Mouse (Mus musculus) erythroblast, embryonic 14.5 days (primary cell): ENCODE measurements around the gene Hcfc1. TPM values are rescaled to one million over a fixed set of nuclear protein-coding genes. Genes with fewer than 3 reads are reported as not detected.

Source experiments
- H3K27me3 ChIP-seq: 2 replicates; pipeline ENCODE4 v1.6.1; 2012; ENCODE audit warnings: inconsistent platforms; ENCODE audit not compliant: control insufficient read depth
- H3K36me3 ChIP-seq: 2 replicates; pipeline ENCODE4 v1.6.1; 2012; ENCODE audit warnings: mild to moderate bottlenecking, inconsistent platforms; ENCODE audit not compliant: control insufficient read depth
- H3K4me1 ChIP-seq: 2 replicates; pipeline ENCODE4 v1.6.1; 2012; ENCODE audit warnings: inconsistent platforms; ENCODE audit not compliant: control insufficient read depth
- H3K4me3 ChIP-seq: replicated peaks from 2 replicates; pipeline ENCODE3; 2012; ENCODE audit warnings: moderate library complexity, mild to moderate bottlenecking, inconsistent platforms
- H3K9me3 ChIP-seq: 2 replicates; pipeline ENCODE4 v1.6.1; 2012; ENCODE audit warnings: low read length, inconsistent platforms, mixed read lengths; ENCODE audit not compliant: control insufficient read depth
- GATA1 ChIP-seq: IDR thresholded peaks from 2 replicates; pipeline ENCODE4 v1.6.1; 2012; ENCODE audit warnings: low read length, inconsistent platforms, mixed read lengths
- TAL1 ChIP-seq: IDR thresholded peaks from 3 replicates; pipeline ENCODE4 v1.6.1; 2012; ENCODE audit warnings: low read length, inconsistent platforms, mixed read lengths
- polyA plus RNA-seq: library from polyadenylated mRNA; stranded (reverse); fragments of >175 nt; gene quantifications from 2 replicates; pipeline ENCODE4 v1.2.3, GENCODE M21; 2012

The Hcfc1 gene
- polyA plus RNA-seq, 1 experiment, result 13.7 TPM

- peaks cover 4% of the 10 kb centered on the region; the same call in 1 of the 2 replicates for H3K27me3 ChIP-seq
- peak overlapping the region; percentile 83 for H3K4me3 ChIP-seq
- TF ChIP-seq TAL1 (no peak), GATA1 (no peak)
- H3K9me3 ChIP-seq, result peaks cover 8% of the 10 kb centered on the region; the same call in 1 of the 2 replicates
- peaks cover 31% of the 10 kb centered on the region for H3K4me1 ChIP-seq
- H3K36me3 ChIP-seq, result peaks cover 35% of the 10 kb centered on the region
Measured at GRCm38 (mm10) chrX:73921285-73921822, 44.8 kb downstream of the Hcfc1 start.

- Histone ChIP-seq H3K27me3 (peaks cover 4% of the 10 kb centered on the region; the same call in 1 of the 2 replicates), H3K9me3 (peaks cover 8% of the 10 kb centered on the region; the same call in 1 of the 2 replicates), H3K36me3 (peaks cover 35% of the 10 kb centered on the region), H3K4me1 (peaks cover 53% of the 10 kb centered on the region), H3K4me3 (no peak overlapping the region)
- no peak for TF ChIP-seq TAL1
- TF ChIP-seq GATA1, result no peak
Measured at GRCm38 (mm10) chrX:73918631-73919030, 47.5 kb downstream of the Hcfc1 start.

GRCm38 (mm10) chrX:73916945-73917344, 49.2 kb downstream of the Hcfc1 start:
- H3K9me3 ChIP-seq, result peaks cover 5% of the 10 kb centered on the region; the same call in 1 of the 2 replicates
- H3K27me3 ChIP-seq, result peaks cover 4% of the 10 kb centered on the region; the same call in 1 of the 2 replicates
- TF ChIP-seq TAL1 (no peak), GATA1 (no peak)
- no peak overlapping the region for H3K4me3 ChIP-seq
- peaks cover 47% of the 10 kb centered on the region for H3K4me1 ChIP-seq
- peaks cover 35% of the 10 kb centered on the region for H3K36me3 ChIP-seq

- H3K36me3 ChIP-seq, result peaks cover 34% of the 10 kb centered on the region
- TF ChIP-seq TAL1 (no peak), GATA1 (no peak)
- H3K4me3 ChIP-seq, result peak overlapping the region; percentile 61
- H3K27me3 ChIP-seq, result no peaks in the 10 kb centered on the region
- peaks cover 54% of the 10 kb centered on the region for H3K4me1 ChIP-seq
- H3K9me3 ChIP-seq, result no peaks in the 10 kb centered on the region
Measured at GRCm38 (mm10) chrX:73914827-73915703, 51.1 kb downstream of the Hcfc1 start.

- TF ChIP-seq TAL1, result no peak
- no peak for TF ChIP-seq GATA1
- no peaks in the 10 kb centered on the region; the same call in 1 of the 2 replicates for H3K36me3 ChIP-seq
- H3K4me1 ChIP-seq, result peaks cover 56% of the 10 kb centered on the region
- peak overlapping the region; percentile 62 for H3K4me3 ChIP-seq
- H3K27me3 ChIP-seq, result no peaks in the 10 kb centered on the region
- no peaks in the 10 kb centered on the region for H3K9me3 ChIP-seq
Measured at GRCm38 (mm10) chrX:73911588-73911987, 54.6 kb downstream of the Hcfc1 start.

GRCm38 (mm10) chrX:73911156-73911555, 55.0 kb downstream of the Hcfc1 start:
- H3K27me3 ChIP-seq, result no peaks in the 10 kb centered on the region
- no peaks in the 10 kb centered on the region for H3K9me3 ChIP-seq
- TF ChIP-seq GATA1, result no peak
- TF ChIP-seq TAL1, result no peak
- peak overlapping the region; percentile 62 for H3K4me3 ChIP-seq
- H3K4me1 ChIP-seq, result peaks cover 54% of the 10 kb centered on the region
- H3K36me3 ChIP-seq, result peaks cover 3% of the 10 kb centered on the region

GRCm38 (mm10) chrX:73910451-73910850, 55.7 kb downstream of the Hcfc1 start:
- TF ChIP-seq GATA1 (no peak), TAL1 (no peak)
- H3K4me1 ChIP-seq, result peaks cover 47% of the 10 kb centered on the region
- H3K9me3 ChIP-seq, result no peaks in the 10 kb centered on the region
- peak overlapping the region; percentile 62 for H3K4me3 ChIP-seq
- peaks cover 10% of the 10 kb centered on the region for H3K36me3 ChIP-seq
- H3K27me3 ChIP-seq, result no peaks in the 10 kb centered on the region

GRCm38 (mm10) chrX:73910049-73910448, 56.1 kb downstream of the Hcfc1 start:
- Histone ChIP-seq H3K9me3 (no peaks in the 10 kb centered on the region), H3K27me3 (no peaks in the 10 kb centered on the region), H3K4me3 (peak overlapping the region; percentile 62), H3K36me3 (peaks cover 10% of the 10 kb centered on the region), H3K4me1 (peaks cover 45% of the 10 kb centered on the region)
- TF ChIP-seq GATA1 (no peak), TAL1 (no peak)

- TF ChIP-seq TAL1 (no peak), GATA1 (no peak)
- no peaks in the 10 kb centered on the region for H3K27me3 ChIP-seq
Measured at GRCm38 (mm10) chrX:73897959-73898358, 68.2 kb downstream of the Hcfc1 start.

More at GRCm38 (mm10) chrX:73897959-73898358, 68.2 kb downstream of the Hcfc1 start:
- Histone ChIP-seq H3K4me3 (no peak overlapping the region), H3K4me1 (no peaks in the 10 kb centered on the region), H3K36me3 (no peaks in the 10 kb centered on the region; the same call in 1 of the 2 replicates), H3K9me3 (no peaks in the 10 kb centered on the region)
